Mouse (Mus musculus) neural tube, embryonic 11.5 days (tissue): Measurements from ENCODE around the gene 4933400A11Rik. TPM values are rescaled to one million over a fixed set of nuclear protein-coding genes. Genes with fewer than 3 reads are reported as not detected.

Source experiments
- ATAC-seq: fragments of 200-750 bp; cut with Nextera tagmentation; 2 replicates; pipeline ENCODE4 v1.8.0; 2017; ENCODE audit warnings: moderate number of reproducible peaks, mild to moderate bottlenecking, moderate TSS enrichment, moderate library complexity; ENCODE audit not compliant: insufficient read depth, low FRiP score, low TSS enrichment
- DNase-seq: peaks from one replicate; pipeline ENCODE4 v3.0.0-alpha.2; 2015; ENCODE audit warnings: low spot score
- H3K27ac ChIP-seq: fragments of 300-500 bp; sonication (generic); 2 replicates; pipeline ENCODE4 v1.5.1; 2014; ENCODE audit warnings: low read depth, mild to moderate bottlenecking, low read length
- H3K27me3 ChIP-seq: fragments of 300-500 bp; sonication (generic); 2 replicates; pipeline ENCODE4 v1.6.1; 2014; ENCODE audit warnings: mild to moderate bottlenecking, low read length, mixed read lengths; ENCODE audit not compliant: control insufficient read depth, insufficient read depth
- H3K36me3 ChIP-seq: fragments of 300-500 bp; sonication (generic); 2 replicates; pipeline ENCODE4 v1.6.1; 2014; ENCODE audit warnings: mild to moderate bottlenecking, low read length, moderate library complexity, mixed read lengths; ENCODE audit not compliant: control insufficient read depth, insufficient read depth
- H3K4me1 ChIP-seq: fragments of 300-500 bp; sonication (generic); 2 replicates; pipeline ENCODE4 v1.6.1; 2014; ENCODE audit warnings: low read length, mixed read lengths; ENCODE audit not compliant: control insufficient read depth, insufficient read depth
- H3K4me2 ChIP-seq: fragments of 300-500 bp; sonication (generic); 2 replicates; pipeline ENCODE4 v1.6.1; 2014; ENCODE audit warnings: low read depth, mild to moderate bottlenecking, moderate library complexity
- H3K4me3 ChIP-seq: fragments of 300-500 bp; sonication (generic); 2 replicates; pipeline ENCODE4 v1.5.1; 2014; ENCODE audit warnings: low read depth, low read length
- H3K9ac ChIP-seq: fragments of 300-500 bp; sonication (generic); 2 replicates; pipeline ENCODE4 v1.6.1; 2014; ENCODE audit warnings: mild to moderate bottlenecking, low read length
- H3K9me3 ChIP-seq: fragments of 300-500 bp; sonication (generic); 2 replicates; pipeline ENCODE4 v1.6.1; 2016; ENCODE audit warnings: low read length; ENCODE audit not compliant: control insufficient read depth
- WGBS: fragments of 180-500 bp; shearing (Covaris S2); extraction: QIAGEN DNeasy Blood & Tissue Kit; methylation state at CpG from one replicate; pipeline ENCODE4 v1.1.7; 2014; 5-methylcytosine and 5-hydroxymethylcytosine counted together
- polyA plus RNA-seq: library from polyadenylated mRNA; unstranded; fragments of >200 nt; fragmentation: Nextera tagmentation; extraction: Ambion mirVana; gene quantifications from 2 replicates; pipeline ENCODE4 v1.2.1, GENCODE M21; 2014

Gene 4933400A11Rik
- polyA plus RNA-seq = not detected in 2 replicates

GRCm38 (mm10) chrX:169779535-169779934, at the start of gene 4933400A11Rik:
4933400A11Rik (minus strand) TSS chrX:169779635.
- no peak within 1 kb of the TSS for H3K9ac ChIP-seq
- no peak for ATAC-seq

GRCm38 (mm10) chrX:169828136-169828535, 48.7 kb upstream of the 4933400A11Rik start:
- H3K36me3 ChIP-seq = no peaks in the 10 kb centered on the region
- H3K27ac ChIP-seq = no peak overlapping the region; the same call in 1 of the 2 replicates
- DNase-seq (no peak), ATAC-seq (no peak)
- H3K9ac ChIP-seq = 0 out of 2 replicates have a peak overlapping the region, but pooled peaks have one; percentile 5
- no peaks in the 10 kb centered on the region for H3K4me1 ChIP-seq
- H3K27me3 ChIP-seq = 0 out of 2 replicates have a peak, but pooled peaks cover 2% of the 10 kb centered on the region
- H3K9me3 ChIP-seq = no peaks in the 10 kb centered on the region
- no peak overlapping the region for H3K4me3 ChIP-seq
- peak overlapping the region; percentile 24 for H3K4me2 ChIP-seq
- WGBS = 26% methylated on average over 5 of the region's 5 CpGs

More at GRCm38 (mm10) chrX:169779535-169779934, at the start of gene 4933400A11Rik:
- Histone ChIP-seq H3K4me3 (no peak within 1 kb of the TSS), H3K27ac (no peak within 1 kb of the TSS), H3K36me3 (no peaks in the 10 kb centered on the region), H3K4me2 (no peak within 1 kb of the TSS), H3K9me3 (no peaks in the 10 kb centered on the region), H3K4me1 (no peaks in the 10 kb centered on the region), H3K27me3 (no peaks in the 10 kb centered on the region)
- 92% methylated on average over 3 of the region's 3 CpGs for WGBS
- no peak for DNase-seq

- peak; percentile 18 for DNase-seq
Measured at GRCm38 (mm10) chrX:169827720-169828119, 48.3 kb upstream of the 4933400A11Rik start.

GRCm38 (mm10) chrX:169826947-169827346, 47.5 kb upstream of the 4933400A11Rik start:
- no peaks in the 10 kb centered on the region for H3K9me3 ChIP-seq
- no peaks in the 10 kb centered on the region for H3K36me3 ChIP-seq
- DNase-seq (peak; percentile 36), ATAC-seq (peak; percentile 56)
- no peak overlapping the region for H3K4me3 ChIP-seq
- H3K4me1 ChIP-seq = no peaks in the 10 kb centered on the region
- WGBS = 38% methylated on average over 10 of the region's 10 CpGs
- H3K9ac ChIP-seq = no peak overlapping the region
- no peak overlapping the region for H3K4me2 ChIP-seq
- no peak overlapping the region for H3K27ac ChIP-seq
- H3K27me3 ChIP-seq = 0 out of 2 replicates have a peak, but pooled peaks cover 2% of the 10 kb centered on the region

More at GRCm38 (mm10) chrX:169827720-169828119, 48.3 kb upstream of the 4933400A11Rik start:
- H3K9me3 ChIP-seq = no peaks in the 10 kb centered on the region
- no peaks in the 10 kb centered on the region for H3K36me3 ChIP-seq
- 0 out of 2 replicates have a peak, but pooled peaks have one; percentile 35 for ATAC-seq
- H3K4me1 ChIP-seq = no peaks in the 10 kb centered on the region
- H3K27me3 ChIP-seq = 0 out of 2 replicates have a peak, but pooled peaks cover 2% of the 10 kb centered on the region
- peak overlapping the region; percentile 24 for H3K4me2 ChIP-seq
- H3K4me3 ChIP-seq = no peak overlapping the region
- H3K27ac ChIP-seq = no peak overlapping the region; the same call in 1 of the 2 replicates
- 0 out of 2 replicates have a peak overlapping the region, but pooled peaks have one; percentile 5 for H3K9ac ChIP-seq
- WGBS = 35% methylated on average over 7 of the region's 7 CpGs

- DNase-seq (no peak), ATAC-seq (no peak)
- Histone ChIP-seq H3K4me3 (no peak overlapping the region), H3K36me3 (no peaks in the 10 kb centered on the region), H3K27me3 (no peaks in the 10 kb centered on the region), H3K9me3 (no peaks in the 10 kb centered on the region), H3K4me2 (no peak overlapping the region), H3K4me1 (no peaks in the 10 kb centered on the region), H3K27ac (no peak overlapping the region), H3K9ac (no peak overlapping the region)
- WGBS = 94% methylated on average over 1 of the region's 1 CpGs
Measured at GRCm38 (mm10) chrX:169813673-169814072, 34.2 kb upstream of the 4933400A11Rik start.

- H3K4me2 ChIP-seq = no peak overlapping the region
- ATAC-seq (no peak), DNase-seq (no peak)
- 74% methylated on average over 2 of the region's 2 CpGs for WGBS
- no peaks in the 10 kb centered on the region for H3K9me3 ChIP-seq
- no peak overlapping the region for H3K4me3 ChIP-seq
- no peaks in the 10 kb centered on the region for H3K27me3 ChIP-seq
- no peak overlapping the region for H3K27ac ChIP-seq
- no peaks in the 10 kb centered on the region for H3K36me3 ChIP-seq
- H3K9ac ChIP-seq = no peak overlapping the region
- H3K4me1 ChIP-seq = no peaks in the 10 kb centered on the region
Measured at GRCm38 (mm10) chrX:169811783-169812182, 32.3 kb upstream of the 4933400A11Rik start.

GRCm38 (mm10) chrX:169811318-169811717, 31.9 kb upstream of the 4933400A11Rik start:
- DNase-seq (no peak), ATAC-seq (no peak)
- Histone ChIP-seq H3K4me1 (no peaks in the 10 kb centered on the region), H3K27ac (no peak overlapping the region), H3K4me2 (no peak overlapping the region), H3K9me3 (no peaks in the 10 kb centered on the region), H3K4me3 (no peak overlapping the region), H3K36me3 (no peaks in the 10 kb centered on the region), H3K27me3 (no peaks in the 10 kb centered on the region), H3K9ac (no peak overlapping the region)
- WGBS = 58% methylated on average over 5 of the region's 5 CpGs

- whole genome bisulfite sequencing = 86% methylated on average over 3 of the region's 3 CpGs
Measured at GRCm38 (mm10) chrX:169807744-169808143, 28.3 kb upstream of the 4933400A11Rik start.

GRCm38 (mm10) chrX:169805791-169806190, 26.4 kb upstream of the 4933400A11Rik start:
- H3K4me2 ChIP-seq = no peak overlapping the region
- no peaks in the 10 kb centered on the region; the same call in 1 of the 2 replicates for H3K27me3 ChIP-seq
- WGBS = 74% methylated on average over 5 of the region's 5 CpGs

More at GRCm38 (mm10) chrX:169807744-169808143, 28.3 kb upstream of the 4933400A11Rik start:
- Histone ChIP-seq H3K27ac (no peak overlapping the region), H3K36me3 (no peaks in the 10 kb centered on the region), H3K4me3 (no peak overlapping the region), H3K4me2 (no peak overlapping the region), H3K9ac (no peak overlapping the region), H3K9me3 (no peaks in the 10 kb centered on the region), H3K27me3 (no peaks in the 10 kb centered on the region; the same call in 1 of the 2 replicates), H3K4me1 (no peaks in the 10 kb centered on the region)
- no peak for ATAC-seq
- DNase-seq = no peak

More at GRCm38 (mm10) chrX:169805791-169806190, 26.4 kb upstream of the 4933400A11Rik start:
- H3K9ac ChIP-seq = no peak overlapping the region
- ATAC-seq (no peak), DNase-seq (no peak)
- no peaks in the 10 kb centered on the region for H3K4me1 ChIP-seq
- no peaks in the 10 kb centered on the region for H3K36me3 ChIP-seq
- no peaks in the 10 kb centered on the region for H3K9me3 ChIP-seq
- no peak overlapping the region for H3K27ac ChIP-seq
- H3K4me3 ChIP-seq = no peak overlapping the region
